Mouse (Mus musculus) liver, adult 2 months (tissue): ENCODE results near the gene Eps8. TPM values are rescaled to one million over a fixed set of nuclear protein-coding genes. Genes with fewer than 3 reads are reported as not detected.

Experiments
- DNase-seq: peaks from one replicate; pipeline ENCODE4 v3.0.0-alpha.2; 2011; ENCODE audit warnings: low read depth, low spot score; ENCODE audit errors: extremely low read depth
- H3K27ac ChIP-seq: fragments of 200-500 bp; replicated peaks from 2 replicates; pipeline ENCODE4 v1.5.1; 2012; ENCODE audit warnings: low read depth, mild to moderate bottlenecking, control low read depth, inconsistent platforms, low read length; ENCODE audit not compliant: insufficient read depth
- H3K27me3 ChIP-seq: fragments of 200-500 bp; 2 replicates; pipeline ENCODE4 v1.6.1; 2012; ENCODE audit warnings: mild to moderate bottlenecking, moderate library complexity, low read length, inconsistent platforms; ENCODE audit not compliant: control insufficient read depth, insufficient read depth
- H3K36me3 ChIP-seq: fragments of 200-500 bp; 2 replicates; pipeline ENCODE4 v1.6.1; 2012; ENCODE audit warnings: low read length, inconsistent platforms; ENCODE audit not compliant: control insufficient read depth, insufficient read depth
- H3K4me1 ChIP-seq: fragments of 200-500 bp; 2 replicates; pipeline ENCODE4 v1.6.1; 2011; ENCODE audit warnings: low read length; ENCODE audit not compliant: control insufficient read depth, insufficient read depth
- H3K4me3 ChIP-seq: fragments of 200-500 bp; 2 replicates; pipeline ENCODE4 v1.5.1; 2011; ENCODE audit warnings: low read depth, mild to moderate bottlenecking, control low read depth, low read length, moderate library complexity; ENCODE audit not compliant: insufficient read depth
- H3K79me2 ChIP-seq: fragments of 200-500 bp; 2 replicates; pipeline ENCODE4 v1.6.1; 2012; ENCODE audit warnings: inconsistent platforms, mild to moderate bottlenecking, low read length, moderate library complexity; ENCODE audit not compliant: control insufficient read depth, insufficient read depth
- H3K9ac ChIP-seq: fragments of 200-500 bp; 2 replicates; pipeline ENCODE4 v1.6.1; 2012; ENCODE audit warnings: low read depth, mild to moderate bottlenecking, control low read depth, inconsistent platforms, low read length
- CTCF ChIP-seq: fragments of 200-500 bp; IDR thresholded peaks from 2 replicates; pipeline ENCODE4 v1.5.1; 2011; ENCODE audit warnings: low read depth, low read length, control low read depth
- POLR2A ChIP-seq: fragments of 200-500 bp; IDR thresholded peaks from 2 replicates; pipeline ENCODE4 v1.6.1; 2011; ENCODE audit warnings: low read length, control low read depth; ENCODE audit not compliant: insufficient read depth; ENCODE audit errors: extremely low read depth
- WGBS: fragments of 180-500 bp; shearing (Covaris S2); methylation state at CpG from one replicate; pipeline ENCODE4 v1.1.7; 2018; 5-methylcytosine and 5-hydroxymethylcytosine counted together
- polyA plus RNA-seq: library from polyadenylated mRNA; depleted of rRNA; stranded (reverse); fragments of >200 nt; gene quantifications from 2 replicates; pipeline ENCODE4 v1.2.3, GENCODE M21; 2012
- total RNA-seq: library from RNA; depleted of rRNA; stranded (reverse); fragments of >200 nt; gene quantifications from 2 replicates; pipeline ENCODE4 v1.2.3, GENCODE M21; 2014

The Eps8 gene
- total and polyA plus RNA-seq, 2 experiments, result 0.89 to 2.2 TPM

- TF ChIP-seq CTCF (no peak), POLR2A (no peak)
- Histone ChIP-seq H3K27ac (no peak overlapping the region), H3K4me3 (no peak overlapping the region), H3K4me1 (peaks cover 3% of the 10 kb centered on the region), H3K79me2 (no peaks in the 10 kb centered on the region), H3K36me3 (no peaks in the 10 kb centered on the region), H3K9ac (no peak overlapping the region), H3K27me3 (no peaks in the 10 kb centered on the region)
- no peak for DNase-seq
- WGBS, result 88% methylated on average over 9 of the region's 9 CpGs
Measured at GRCm38 (mm10) chr6:137472129-137472528, 182.5 kb downstream of the Eps8 start.

- DNase-seq, result peak; percentile 53
- no peaks in the 10 kb centered on the region for H3K79me2 ChIP-seq
- no peak overlapping the region for H3K9ac ChIP-seq
- no peaks in the 10 kb centered on the region for H3K36me3 ChIP-seq
- 58% methylated on average over 11 of the region's 11 CpGs for WGBS
- TF ChIP-seq CTCF, result no peak
- no peak for TF ChIP-seq POLR2A
- no peak overlapping the region for H3K4me3 ChIP-seq
- H3K4me1 ChIP-seq, result peaks cover 10% of the 10 kb centered on the region
- no peak overlapping the region for H3K27ac ChIP-seq
- no peaks in the 10 kb centered on the region for H3K27me3 ChIP-seq
Measured at GRCm38 (mm10) chr6:137470901-137471598, 183.6 kb downstream of the Eps8 start.

- H3K27me3 ChIP-seq, result no peaks in the 10 kb centered on the region
- 97% methylated on average over 4 of the region's 4 CpGs for WGBS
- no peak overlapping the region for H3K9ac ChIP-seq
- TF ChIP-seq CTCF (peak; percentile 24; the same call in 1 of the 2 replicates), POLR2A (no peak)
- H3K27ac ChIP-seq, result no peak overlapping the region
- DNase-seq, result no peak
- H3K4me1 ChIP-seq, result peaks cover 15% of the 10 kb centered on the region
- H3K36me3 ChIP-seq, result no peaks in the 10 kb centered on the region
- no peaks in the 10 kb centered on the region for H3K79me2 ChIP-seq
- no peak overlapping the region for H3K4me3 ChIP-seq
Measured at GRCm38 (mm10) chr6:137469541-137469940, 185.1 kb downstream of the Eps8 start.

GRCm38 (mm10) chr6:137467696-137468095 is 187.0 kb downstream of the Eps8 start:
- H3K4me3 ChIP-seq, result no peak overlapping the region
- no peaks in the 10 kb centered on the region for H3K79me2 ChIP-seq
- no peaks in the 10 kb centered on the region for H3K36me3 ChIP-seq
- 48% methylated on average over 3 of the region's 3 CpGs for WGBS
- no peak overlapping the region for H3K27ac ChIP-seq
- no peak overlapping the region for H3K9ac ChIP-seq
- no peaks in the 10 kb centered on the region for H3K27me3 ChIP-seq
- DNase-seq, result peak; percentile 60
- peaks cover 15% of the 10 kb centered on the region for H3K4me1 ChIP-seq
- TF ChIP-seq CTCF (no peak), POLR2A (no peak)

GRCm38 (mm10) chr6:137466256-137466655 is 188.4 kb downstream of the Eps8 start:
- no peaks in the 10 kb centered on the region for H3K79me2 ChIP-seq
- H3K9ac ChIP-seq, result no peak overlapping the region
- H3K27ac ChIP-seq, result no peak overlapping the region; the same call in 1 of the 2 replicates
- peaks cover 15% of the 10 kb centered on the region for H3K4me1 ChIP-seq
- no peaks in the 10 kb centered on the region for H3K27me3 ChIP-seq
- WGBS, result 43% methylated on average over 2 of the region's 2 CpGs
- no peak for TF ChIP-seq POLR2A
- no peak overlapping the region for H3K4me3 ChIP-seq
- no peaks in the 10 kb centered on the region for H3K36me3 ChIP-seq
- peak; percentile 87 for DNase-seq

GRCm38 (mm10) chr6:137465253-137465652 is 189.4 kb downstream of the Eps8 start:
- no peaks in the 10 kb centered on the region for H3K27me3 ChIP-seq
- no peak overlapping the region for H3K4me3 ChIP-seq
- DNase-seq, result peak; percentile 94
- TF ChIP-seq CTCF (no peak), POLR2A (no peak)
- no peak overlapping the region for H3K27ac ChIP-seq
- 5% methylated on average over 2 of the region's 2 CpGs for WGBS
- H3K9ac ChIP-seq, result no peak overlapping the region
- H3K4me1 ChIP-seq, result peaks cover 11% of the 10 kb centered on the region
- H3K36me3 ChIP-seq, result no peaks in the 10 kb centered on the region
- H3K79me2 ChIP-seq, result no peaks in the 10 kb centered on the region
